8 mouse cellular contexts compared by ENCODE assay signal in the genomic region with DNA sequence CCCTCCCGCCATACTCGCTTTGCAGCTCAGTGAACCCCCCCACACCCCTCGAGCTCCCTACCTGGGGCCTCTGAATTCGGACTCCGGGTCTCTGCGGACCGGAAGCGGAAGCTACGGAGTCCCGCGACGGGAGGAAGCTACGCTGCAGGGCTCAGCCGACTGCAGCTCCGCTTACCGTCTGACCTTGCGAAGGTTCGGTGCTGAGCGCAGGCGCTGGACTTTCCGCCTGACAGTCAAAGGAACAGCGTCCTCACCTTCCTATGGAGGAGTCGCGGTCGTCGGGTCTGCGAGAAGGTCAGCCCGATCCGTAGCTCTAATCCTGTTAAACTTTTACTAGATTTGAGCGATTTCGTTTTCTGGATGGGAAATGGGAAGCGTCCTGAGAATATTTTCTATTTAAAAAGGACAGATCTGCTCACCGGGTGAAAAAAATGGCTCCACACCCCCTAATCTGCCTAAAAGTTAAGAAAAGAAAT. TPM values are rescaled to one million over a fixed set of nuclear protein-coding genes. Genes with fewer than 3 reads are reported as not detected.
DNase-seq lines count a peak whose midpoint lies in the region; ATAC-seq lines count a peak whose summit lies in the region.

A gene (minus strand): TSS at position 128 of the 476 bp plus-strand sequence.

- peak within 1 kb of the TSS; percentile 53 for H3K9ac ChIP-seq in hindbrain, embryonic 11.5 days (ENCODE audit: low read depth, low read length)

- no peaks in the 10 kb centered on the region for H3K9me3 ChIP-seq in hindbrain, embryonic 11.5 days (ENCODE audit: control insufficient read depth, low read length)

- DNase-seq in Muller cell, postnatal 12 days (ENCODE audit: inconsistent ontology term): peak; percentile 78
- DNase-seq in cerebellum, adult 9-10 months: peak; percentile 84
- DNase-seq in frontal cortex, adult 2 months (ENCODE audit: extremely low spot score in 1 of 2, low spot score in 1 of 2): peak; percentile 75 to 89
- DNase-seq in hindbrain, embryonic 11.5 days (ENCODE audit: low spot score): peak; percentile 88
- peak; percentile 85 to 86 for DNase-seq in layer of hippocampus, postnatal 36 days
- DNase-seq in lung, postnatal 36 days: peak; percentile 88
- DNase-seq in retina, postnatal 1 day: peak; percentile 92
- DNase-seq in urinary bladder, adult 18-20 months (ENCODE audit: low spot score in 2 of 2): peak; percentile 73 to 79

- peak within 1 kb of the TSS; percentile 42 for H3K4me3 ChIP-seq in hindbrain, embryonic 11.5 days (ENCODE audit: low read depth, low read length)

- H3K27ac ChIP-seq in hindbrain, embryonic 11.5 days (ENCODE audit: low read depth, low read length): peak within 1 kb of the TSS; percentile 37; the same call in 1 of the 2 replicates

- H3K27me3 ChIP-seq in hindbrain, embryonic 11.5 days (ENCODE audit: control insufficient read depth, insufficient read depth, low read length): no peaks in the 10 kb centered on the region

- H3K4me1 ChIP-seq in hindbrain, embryonic 11.5 days (replicated peaks; ENCODE audit: control insufficient read depth, insufficient read depth, low read length): peaks cover 4% of the 10 kb centered on the region; the same call in 1 of the 2 replicates

- peaks cover 2% of the 10 kb centered on the region; the same call in 1 of the 2 replicates for H3K36me3 ChIP-seq in hindbrain, embryonic 11.5 days (ENCODE audit: control insufficient read depth, insufficient read depth, low read length)

- peak; percentile 92 for ATAC-seq in hindbrain, embryonic 11.5 days (ENCODE audit: low FRiP score)

- peak within 1 kb of the TSS; percentile 40 for H3K4me2 ChIP-seq in hindbrain, embryonic 11.5 days (replicated peaks; ENCODE audit: low read depth, low read length)

- WGBS in hindbrain, embryonic 11.5 days: under 1% methylated on average over 33 of the region's 33 CpGs

RNA-seq across cellular contexts. Expression of the gene that starts here (rescaled TPM):
- polyA plus RNA-seq in frontal cortex, adult 2 months (2012; rRNA removed): 235 and 288 TPM in 2 replicates
- polyA plus RNA-seq in hindbrain, embryonic 11.5 days (2014; fragmentation: Nextera tagmentation; extraction: Ambion mirVana): 329 and 340 TPM in 2 replicates
- total RNA-seq in layer of hippocampus, postnatal 36 days (2021): 100 to 1,000 TPM; 159 to 165 TPM

Comparison
In these comparisons a context has a peak if more than half of its experiments do, and no peak if none do; other contexts are left out.
1. Peak in every context shown above with its lines: DNase-seq, ATAC-seq, H3K4me3 ChIP-seq and H3K27ac ChIP-seq.